Mouse (Mus musculus) erythroblast, embryonic 14.5 days (primary cell): ENCODE measurements around the gene Snai1.

Experiments used
- GATA1 ChIP-seq: IDR thresholded peaks from 2 replicates; pipeline ENCODE4 v1.6.1; 2012; ENCODE audit warnings: low read length, inconsistent platforms, mixed read lengths
- TAL1 ChIP-seq: IDR thresholded peaks from 3 replicates; pipeline ENCODE4 v1.6.1; 2012; ENCODE audit warnings: low read length, inconsistent platforms, mixed read lengths

GRCm38 (mm10) chr2:167585273-167585672, 47.3 kb downstream of the Snai1 start:
- TF ChIP-seq GATA1 = no peak
- no peak for TF ChIP-seq TAL1
